Mouse (Mus musculus): ENCODE data around the gene Slc6a13.
A peak's percentile ranks its signal among the peaks of the same experiment; 100 is the strongest.
"Not testable (repeated sequence)": the region's sequence is repeated elsewhere in the genome, so short reads cannot be mapped to it uniquely, and the experiment has no call there.

Slc6a13 gene

GRCm38 (mm10) chr6:121328417-121328884, 28.4 kb downstream of the Slc6a13 start:
- DNase-seq (ENCODE audit: low spot score in 2 of 2) = no peak

GRCm38 (mm10) chr6:121329848-121330508, 30.0 kb downstream of the Slc6a13 start:
- no peak for DNase-seq (ENCODE audit: low spot score in 2 of 2)

- DNase-seq (ENCODE audit: low spot score in 2 of 2) = no peak
These were observed 35.8 kb downstream of the Slc6a13 start for GRCm38 (mm10) chr6:121335841-121336240.

GRCm38 (mm10) chr6:121336558-121336957, 36.5 kb downstream of the Slc6a13 start:
- no peak for DNase-seq (ENCODE audit: low spot score in 2 of 2)

GRCm38 (mm10) chr6:121337229-121337628, 37.2 kb downstream of the Slc6a13 start:
- DNase-seq (ENCODE audit: low spot score in 2 of 2) = no peak

GRCm38 (mm10) chr6:121337770-121338518, 37.9 kb downstream of the Slc6a13 start:
- peak; percentile 50 to 73 for DNase-seq (ENCODE audit: low spot score in 2 of 2)

- no peak for DNase-seq (ENCODE audit: low spot score in 2 of 2)
These were observed 38.5 kb downstream of the Slc6a13 start for GRCm38 (mm10) chr6:121338519-121338896.

GRCm38 (mm10) chr6:121341650-121342049, 41.6 kb downstream of the Slc6a13 start:
- no peak for DNase-seq (ENCODE audit: low spot score in 2 of 2)

GRCm38 (mm10) chr6:121343026-121343770, 43.2 kb downstream of the Slc6a13 start, which contains the start of gene Slc6a12:
Gene Slc6a12 (plus strand): TSS chr6:121343076.
- no peak for DNase-seq (ENCODE audit: low spot score in 2 of 2)

- no peak for DNase-seq (ENCODE audit: low spot score in 2 of 2)
These were observed 43.7 kb downstream of the Slc6a13 start for GRCm38 (mm10) chr6:121343771-121344123.

- no peak for DNase-seq (ENCODE audit: low spot score in 2 of 2)
These were observed 44.3 kb downstream of the Slc6a13 start for GRCm38 (mm10) chr6:121344329-121344728.

GRCm38 (mm10) chr6:121346428-121346827, 46.4 kb downstream of the Slc6a13 start:
- DNase-seq (ENCODE audit: low spot score in 2 of 2) = no peak

GRCm38 (mm10) chr6:121352276-121352675, 52.2 kb downstream of the Slc6a13 start:
- no peak for DNase-seq (ENCODE audit: low spot score in 2 of 2)

- no peak for DNase-seq (ENCODE audit: low spot score in 2 of 2)
These were observed 56.0 kb downstream of the Slc6a13 start for GRCm38 (mm10) chr6:121356041-121356440.

- DNase-seq (ENCODE audit: low spot score in 2 of 2) = no peak
These were observed 57.2 kb downstream of the Slc6a13 start for GRCm38 (mm10) chr6:121357232-121357631.

GRCm38 (mm10) chr6:121363061-121363460, 63.0 kb downstream of the Slc6a13 start:
- no peak for DNase-seq (ENCODE audit: low spot score in 2 of 2)

- no peak for DNase-seq (ENCODE audit: low spot score in 2 of 2)
These were observed 63.9 kb downstream of the Slc6a13 start for GRCm38 (mm10) chr6:121363956-121364355.

GRCm38 (mm10) chr6:121366537-121366936, 66.5 kb downstream of the Slc6a13 start:
- DNase-seq (ENCODE audit: low spot score in 2 of 2) = not testable (repeated sequence)

- DNase-seq (ENCODE audit: low spot score in 2 of 2) = no peak
These were observed 67.1 kb downstream of the Slc6a13 start for GRCm38 (mm10) chr6:121367099-121367498.

- no peak for DNase-seq (ENCODE audit: low spot score in 2 of 2)
These were observed 71.4 kb downstream of the Slc6a13 start for GRCm38 (mm10) chr6:121371197-121371980.

GRCm38 (mm10) chr6:121376159-121376558, 76.1 kb downstream of the Slc6a13 start:
- DNase-seq (ENCODE audit: low spot score in 2 of 2) = no peak

GRCm38 (mm10) chr6:121378256-121378655, 78.2 kb downstream of the Slc6a13 start:
- no peak for DNase-seq (ENCODE audit: low spot score in 2 of 2)
